Mouse (Mus musculus) forebrain, embryonic 15.5 days (tissue): ENCODE data around the gene Bcl2l1. TPM values are rescaled to one million over a fixed set of nuclear protein-coding genes. Genes with fewer than 3 reads are reported as not detected.

Source experiments
- ATAC-seq: fragments of 200-750 bp; cut with Nextera tagmentation; replicated peaks from 2 replicates; pipeline ENCODE4 v1.8.0; 2017; ENCODE audit warnings: mild to moderate bottlenecking, moderate TSS enrichment, moderate library complexity
- H3K27ac ChIP-seq: fragments of 300-500 bp; sonication (generic); replicated peaks from 2 replicates; pipeline ENCODE4 v1.5.1; 2015; ENCODE audit warnings: mild to moderate bottlenecking, inconsistent platforms
- H3K27me3 ChIP-seq: fragments of 300-500 bp; sonication (generic); 2 replicates; pipeline ENCODE4 v1.6.1; 2015; ENCODE audit warnings: inconsistent platforms
- H3K36me3 ChIP-seq: fragments of 300-500 bp; sonication (generic); 2 replicates; pipeline ENCODE4 v1.6.1; 2015; ENCODE audit warnings: mild to moderate bottlenecking, inconsistent platforms
- H3K4me1 ChIP-seq: fragments of 300-500 bp; sonication (generic); 2 replicates; pipeline ENCODE4 v1.6.1; 2015; ENCODE audit warnings: inconsistent platforms
- H3K4me2 ChIP-seq: fragments of 300-500 bp; sonication (generic); replicated peaks from 2 replicates; pipeline ENCODE4 v1.6.1; 2015; ENCODE audit warnings: mild to moderate bottlenecking, inconsistent platforms
- H3K4me3 ChIP-seq: fragments of 300-500 bp; sonication (generic); 2 replicates; pipeline ENCODE4 v1.5.1; 2015; ENCODE audit warnings: mild to moderate bottlenecking, inconsistent platforms
- H3K9ac ChIP-seq: fragments of 300-500 bp; sonication (generic); replicated peaks from 2 replicates; pipeline ENCODE4 v1.6.1; 2015; ENCODE audit warnings: mild to moderate bottlenecking, inconsistent platforms
- H3K9me3 ChIP-seq: fragments of 300-500 bp; sonication (generic); 2 replicates; pipeline ENCODE4 v1.6.1; 2016; ENCODE audit warnings: inconsistent platforms
- WGBS: fragments of 180-500 bp; shearing (Covaris S2); methylation state at CpG from one replicate; pipeline ENCODE4 v1.1.7; 2015; ENCODE audit warnings: mixed read lengths; 5-methylcytosine and 5-hydroxymethylcytosine counted together
- polyA plus RNA-seq: library from polyadenylated mRNA; unstranded; fragments of >200 nt; fragmentation: Nextera tagmentation; extraction: Ambion mirVana; gene quantifications from 2 replicates; pipeline ENCODE4 v1.2.1, GENCODE M21; 2015

Bcl2l1 gene
- polyA plus RNA-seq, 1 experiment from 2014 or later = 183 TPM

DNA sequence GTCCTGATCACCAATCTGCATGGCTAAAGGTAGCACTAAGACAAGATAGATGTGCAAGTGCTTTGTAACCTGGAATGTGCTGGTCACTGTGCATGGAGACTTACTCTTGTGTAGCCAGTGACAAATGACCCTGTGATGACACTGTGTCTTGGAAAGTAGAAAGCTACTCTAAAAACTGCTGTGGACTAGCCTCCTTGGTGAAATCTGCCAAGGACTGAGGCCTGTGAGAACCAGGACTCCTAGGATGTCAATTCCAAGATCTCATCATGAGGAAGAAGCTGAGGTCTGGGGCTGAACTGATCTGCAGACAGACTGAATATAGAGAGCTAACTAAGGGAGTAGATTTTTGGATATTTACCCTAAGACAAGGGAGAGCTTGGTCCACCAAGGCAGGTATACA lies 10.0 kb downstream of the Bcl2l1 start:
- H3K9ac ChIP-seq = no peak overlapping the region
- H3K27me3 ChIP-seq = no peaks in the 10 kb centered on the region
- no peak for ATAC-seq
- peaks cover 74% of the 10 kb centered on the region for H3K4me1 ChIP-seq
- H3K9me3 ChIP-seq = no peaks in the 10 kb centered on the region
- H3K27ac ChIP-seq = no peak overlapping the region
- peaks cover 7% of the 10 kb centered on the region for H3K36me3 ChIP-seq
- no peak overlapping the region for H3K4me2 ChIP-seq
- no peak overlapping the region for H3K4me3 ChIP-seq

DNA sequence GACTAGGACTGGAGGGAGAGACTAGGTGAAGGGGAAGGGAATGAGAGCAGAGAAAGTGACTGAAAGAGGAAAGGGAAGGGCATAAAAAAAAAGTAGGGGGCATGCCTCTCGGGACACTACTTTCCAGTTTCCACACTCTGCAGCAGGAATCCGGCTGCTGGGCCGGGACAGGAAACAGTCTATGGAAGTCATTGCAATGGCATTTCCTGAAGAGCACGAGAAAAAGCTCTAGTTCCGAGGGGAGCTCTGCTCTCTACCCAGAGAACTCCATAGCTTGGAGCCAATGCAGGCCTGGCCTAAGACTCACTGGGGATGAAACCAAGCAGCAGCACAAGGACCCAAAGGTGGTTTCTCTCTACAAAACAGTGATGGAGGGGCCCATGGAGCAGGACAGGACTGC lies 10.5 kb downstream of the Bcl2l1 start:
- peaks cover 72% of the 10 kb centered on the region for H3K4me1 ChIP-seq
- H3K27ac ChIP-seq = peak overlapping the region; percentile 68
- no peak overlapping the region for H3K4me3 ChIP-seq
- H3K4me2 ChIP-seq = no peak overlapping the region
- no peaks in the 10 kb centered on the region for H3K27me3 ChIP-seq
- H3K9ac ChIP-seq = no peak overlapping the region
- 78% methylated on average over 5 of the region's 5 CpGs for WGBS
- ATAC-seq = no peak
- H3K36me3 ChIP-seq = peaks cover 7% of the 10 kb centered on the region
- H3K9me3 ChIP-seq = no peaks in the 10 kb centered on the region

DNA sequence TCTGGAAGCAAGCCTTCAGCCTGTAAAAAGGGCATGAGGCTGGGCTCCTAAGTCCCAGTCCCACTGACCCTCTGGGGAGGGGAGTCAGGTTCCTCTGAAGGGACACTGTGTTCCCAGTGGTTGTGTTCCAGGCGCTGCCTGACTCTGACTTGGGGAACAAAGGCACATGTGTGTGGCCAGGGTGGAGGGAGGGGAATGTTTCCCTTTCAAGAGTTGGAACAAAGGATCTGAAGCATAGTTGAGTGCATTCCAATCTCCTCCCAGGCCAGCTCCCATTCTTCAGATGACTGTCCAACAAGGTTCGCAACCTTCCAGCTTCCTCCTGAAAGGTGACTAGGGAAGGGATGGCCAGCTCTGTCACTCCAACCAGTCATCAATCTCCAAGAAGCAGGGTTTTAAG lies 11.2 kb downstream of the Bcl2l1 start:
- Histone ChIP-seq H3K27ac (peak overlapping the region; percentile 68), H3K27me3 (no peaks in the 10 kb centered on the region), H3K9me3 (no peaks in the 10 kb centered on the region), H3K9ac (no peak overlapping the region), H3K4me1 (peaks cover 66% of the 10 kb centered on the region), H3K4me2 (no peak overlapping the region), H3K4me3 (no peak overlapping the region), H3K36me3 (peaks cover 7% of the 10 kb centered on the region)
- no peak for ATAC-seq
- 15% methylated on average over 2 of the region's 2 CpGs for WGBS

DNA sequence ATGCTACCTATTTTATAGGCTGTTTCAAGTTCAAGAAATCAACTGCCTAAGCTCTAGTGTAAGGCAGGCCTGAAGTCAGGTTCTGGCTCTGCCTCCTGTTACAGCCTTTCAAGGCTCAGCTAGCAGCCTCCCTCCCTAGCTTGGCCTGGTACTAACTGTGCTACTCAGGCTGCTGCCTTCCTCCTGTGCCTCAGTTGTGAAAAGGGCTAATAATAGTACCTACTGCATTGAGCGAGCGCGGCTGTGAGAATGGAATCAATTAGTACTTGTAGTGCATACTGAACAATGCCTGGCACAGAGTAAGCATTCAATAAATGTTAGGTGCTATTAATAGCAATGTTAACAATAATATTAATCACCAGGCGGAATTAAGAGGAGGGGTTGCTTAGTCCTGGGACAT lies 11.6 kb downstream of the Bcl2l1 start:
- H3K4me3 ChIP-seq = no peak overlapping the region
- ATAC-seq = peak; percentile 30; the same call in 1 of the 2 replicates
- peak overlapping the region; percentile 68 for H3K27ac ChIP-seq
- H3K4me2 ChIP-seq = no peak overlapping the region
- H3K9ac ChIP-seq = no peak overlapping the region
- H3K36me3 ChIP-seq = peaks cover 7% of the 10 kb centered on the region
- no peaks in the 10 kb centered on the region for H3K9me3 ChIP-seq
- H3K4me1 ChIP-seq = peaks cover 62% of the 10 kb centered on the region
- WGBS = 32% methylated on average over 4 of the region's 4 CpGs
- H3K27me3 ChIP-seq = no peaks in the 10 kb centered on the region

DNA sequence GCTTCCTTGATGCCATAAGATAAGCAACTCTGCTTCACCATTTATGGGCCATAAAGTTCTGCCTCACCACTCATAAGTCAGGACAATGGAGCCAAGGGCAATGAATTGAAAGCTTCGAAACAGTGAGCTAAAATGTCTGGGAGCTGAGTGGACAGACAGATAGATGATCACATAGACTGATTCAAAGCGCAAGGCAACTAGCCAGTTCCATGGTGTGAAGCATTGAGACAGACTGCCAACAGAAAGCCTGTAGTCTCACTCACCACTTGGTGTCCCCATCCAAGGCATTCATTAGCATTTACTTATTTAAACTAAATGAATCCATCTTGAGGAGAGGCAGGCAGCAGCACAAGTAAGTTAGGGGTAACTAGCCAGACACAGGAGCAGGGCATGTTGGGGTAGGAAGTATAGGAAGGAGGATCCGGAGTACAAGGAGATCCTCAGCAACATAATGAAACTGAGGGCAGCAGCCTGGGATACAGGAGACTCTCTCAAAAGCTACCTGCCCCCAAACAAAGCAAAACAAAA lies 12.4 kb downstream of the Bcl2l1 start:
- no peaks in the 10 kb centered on the region for H3K27me3 ChIP-seq
- no peak overlapping the region for H3K9ac ChIP-seq
- no peak overlapping the region for H3K4me3 ChIP-seq
- H3K9me3 ChIP-seq = no peaks in the 10 kb centered on the region
- WGBS = 97% methylated on average over 3 of the region's 3 CpGs
- peaks cover 55% of the 10 kb centered on the region for H3K4me1 ChIP-seq
- H3K27ac ChIP-seq = no peak overlapping the region
- H3K36me3 ChIP-seq = peaks cover 7% of the 10 kb centered on the region
- ATAC-seq = no peak
- H3K4me2 ChIP-seq = no peak overlapping the region

DNA sequence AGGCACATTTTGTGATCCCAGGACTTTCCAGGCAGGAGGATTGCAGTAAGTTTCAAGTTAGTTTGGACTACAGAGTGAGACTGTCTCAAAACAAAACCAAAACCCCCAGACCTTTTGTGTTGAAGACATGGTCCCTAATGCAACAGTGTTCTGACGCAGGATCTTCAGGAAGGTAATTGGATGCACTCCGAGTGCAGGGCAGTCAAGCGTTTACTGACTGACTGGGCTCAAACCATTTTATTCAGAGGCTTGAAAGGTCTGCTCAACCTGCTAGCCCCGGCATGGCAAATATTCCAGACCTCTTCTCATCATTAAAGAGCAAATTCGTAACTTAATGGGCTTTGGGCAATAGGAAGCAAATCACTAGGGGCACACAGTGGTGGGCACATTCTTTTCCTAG lies 12.8 kb downstream of the Bcl2l1 start:
- Histone ChIP-seq H3K27me3 (no peaks in the 10 kb centered on the region), H3K36me3 (peaks cover 7% of the 10 kb centered on the region), H3K4me3 (no peak overlapping the region), H3K4me1 (peaks cover 50% of the 10 kb centered on the region), H3K27ac (no peak overlapping the region), H3K9me3 (no peaks in the 10 kb centered on the region), H3K9ac (no peak overlapping the region), H3K4me2 (no peak overlapping the region)
- WGBS = 39% methylated on average over 5 of the region's 5 CpGs
- ATAC-seq = no peak

DNA sequence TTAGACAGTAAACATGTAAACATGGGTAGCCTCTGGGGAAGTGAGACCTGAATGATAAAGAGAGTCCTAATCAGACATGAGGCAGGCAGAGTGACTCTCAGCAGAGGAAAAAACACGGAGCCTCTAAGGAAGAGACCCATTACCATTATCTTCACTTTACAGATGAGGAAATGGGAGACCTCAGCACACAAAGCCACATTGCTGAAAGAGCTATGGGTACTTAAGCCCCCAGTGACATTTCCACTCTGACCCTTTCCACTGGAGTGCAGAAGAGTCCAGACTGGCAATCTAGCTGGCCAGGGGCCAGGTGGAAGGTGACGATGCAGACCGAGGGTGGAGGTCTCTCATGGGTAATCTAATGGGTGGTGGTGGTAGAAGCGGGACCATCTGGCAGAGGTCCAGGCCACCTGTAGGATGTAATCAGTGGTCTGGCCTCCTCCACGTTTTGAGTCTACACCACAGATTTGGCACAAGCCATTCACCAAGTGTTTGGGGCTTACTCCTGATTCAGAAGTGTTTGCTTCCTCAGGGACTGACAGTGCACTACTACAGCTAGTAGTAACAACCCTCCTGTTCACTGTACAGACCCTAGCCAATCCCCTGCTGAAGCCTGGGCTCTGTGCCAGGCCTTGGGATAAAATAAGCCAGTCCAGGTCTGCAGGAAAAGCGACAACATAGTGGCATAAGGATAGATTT lies 13.8 kb downstream of the Bcl2l1 start:
- Histone ChIP-seq H3K9ac (no peak overlapping the region), H3K27me3 (no peaks in the 10 kb centered on the region), H3K4me3 (no peak overlapping the region), H3K27ac (peak overlapping the region; percentile 32), H3K4me1 (peaks cover 47% of the 10 kb centered on the region), H3K9me3 (no peaks in the 10 kb centered on the region), H3K36me3 (peaks cover 7% of the 10 kb centered on the region), H3K4me2 (no peak overlapping the region)
- 31% methylated on average over 6 of the region's 6 CpGs for WGBS
- ATAC-seq = peak; percentile 78

DNA sequence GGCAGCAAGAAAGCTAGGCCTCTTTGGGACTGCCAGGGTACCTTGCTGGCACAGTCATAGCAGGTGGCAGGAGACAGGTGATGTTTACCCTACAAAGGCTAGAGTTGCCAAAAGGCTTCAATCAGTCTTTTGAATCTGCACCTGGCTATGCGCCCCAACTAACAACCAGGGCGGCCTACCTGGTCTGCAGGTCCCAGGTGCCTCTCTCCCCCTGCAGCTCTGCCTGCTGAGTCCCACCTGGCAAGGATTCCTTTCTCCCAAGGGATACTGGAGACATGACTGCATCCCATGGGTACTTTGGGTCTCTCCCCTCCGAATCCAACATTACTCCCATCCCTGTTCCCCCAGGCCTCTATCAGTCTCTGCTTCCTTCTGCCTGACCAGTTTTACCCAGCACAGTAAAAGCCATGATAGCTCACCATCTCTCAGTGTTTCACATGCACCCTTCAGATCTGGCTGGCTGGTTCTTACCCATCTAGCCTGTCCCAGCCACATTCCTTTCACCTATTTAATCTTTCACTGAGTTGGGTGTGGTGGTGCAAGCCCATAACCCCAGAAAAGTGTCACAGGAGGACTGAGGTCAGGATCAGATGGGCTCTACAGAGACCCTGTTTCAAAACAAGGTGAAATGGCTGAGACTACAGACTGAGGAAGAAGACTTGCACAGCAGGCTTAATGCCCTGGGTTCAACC lies 14.7 kb downstream of the Bcl2l1 start:
- 84% methylated on average over 3 of the region's 3 CpGs for WGBS
- Histone ChIP-seq H3K4me1 (peaks cover 47% of the 10 kb centered on the region), H3K27ac (no peak overlapping the region)

DNA sequence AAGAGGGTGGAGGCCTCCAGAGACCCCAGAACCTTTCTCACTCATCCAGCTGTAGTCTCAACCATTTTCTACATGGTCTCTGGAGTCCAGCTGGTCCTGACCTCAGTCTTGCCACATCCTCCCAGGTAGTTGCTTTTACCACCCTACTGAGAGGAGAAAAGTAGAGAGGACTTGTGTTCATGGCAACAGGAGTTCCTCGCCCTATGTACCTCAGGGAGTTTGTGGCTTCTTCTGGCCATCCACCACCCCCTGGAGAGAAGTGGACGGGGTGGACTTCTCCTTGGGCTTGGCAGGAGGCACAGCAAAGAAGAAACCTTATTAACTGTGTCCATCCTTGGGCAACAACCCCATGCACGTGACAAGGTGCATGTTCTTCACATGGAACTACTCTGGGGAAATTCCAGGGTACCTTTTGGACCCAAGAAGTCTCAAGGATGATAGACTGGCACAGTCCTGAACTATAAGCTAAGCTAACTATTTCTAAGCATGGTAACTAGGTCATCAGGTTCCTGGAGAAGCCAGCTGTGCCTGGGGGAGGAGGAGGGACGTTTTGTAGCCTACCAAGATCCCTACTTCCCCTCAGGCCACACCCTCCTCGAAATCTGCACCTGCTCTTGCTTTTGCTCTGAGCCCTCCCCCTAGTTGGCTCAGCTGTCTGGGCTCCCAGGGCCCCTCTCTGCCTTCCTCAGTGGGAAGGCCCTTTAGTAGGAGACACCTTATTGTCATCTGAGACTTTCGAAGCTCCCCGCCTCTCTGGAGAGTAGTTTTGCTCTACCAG lies 15.5 kb downstream of the Bcl2l1 start:
- Histone ChIP-seq H3K4me3 (no peak overlapping the region), H3K9me3 (no peaks in the 10 kb centered on the region), H3K4me1 (peaks cover 42% of the 10 kb centered on the region), H3K27ac (no peak overlapping the region), H3K27me3 (no peaks in the 10 kb centered on the region), H3K4me2 (no peak overlapping the region), H3K36me3 (peaks cover 7% of the 10 kb centered on the region), H3K9ac (no peak overlapping the region)
- no peak for ATAC-seq
- 74% methylated on average over 7 of the region's 7 CpGs for WGBS

More for the DNA sequence above, 14.7 kb downstream of the Bcl2l1 start:
- H3K4me2 ChIP-seq = no peak overlapping the region
- H3K36me3 ChIP-seq = peaks cover 7% of the 10 kb centered on the region
- H3K9ac ChIP-seq = no peak overlapping the region
- no peaks in the 10 kb centered on the region for H3K9me3 ChIP-seq
- ATAC-seq = no peak
- no peak overlapping the region for H3K4me3 ChIP-seq
- H3K27me3 ChIP-seq = no peaks in the 10 kb centered on the region

DNA sequence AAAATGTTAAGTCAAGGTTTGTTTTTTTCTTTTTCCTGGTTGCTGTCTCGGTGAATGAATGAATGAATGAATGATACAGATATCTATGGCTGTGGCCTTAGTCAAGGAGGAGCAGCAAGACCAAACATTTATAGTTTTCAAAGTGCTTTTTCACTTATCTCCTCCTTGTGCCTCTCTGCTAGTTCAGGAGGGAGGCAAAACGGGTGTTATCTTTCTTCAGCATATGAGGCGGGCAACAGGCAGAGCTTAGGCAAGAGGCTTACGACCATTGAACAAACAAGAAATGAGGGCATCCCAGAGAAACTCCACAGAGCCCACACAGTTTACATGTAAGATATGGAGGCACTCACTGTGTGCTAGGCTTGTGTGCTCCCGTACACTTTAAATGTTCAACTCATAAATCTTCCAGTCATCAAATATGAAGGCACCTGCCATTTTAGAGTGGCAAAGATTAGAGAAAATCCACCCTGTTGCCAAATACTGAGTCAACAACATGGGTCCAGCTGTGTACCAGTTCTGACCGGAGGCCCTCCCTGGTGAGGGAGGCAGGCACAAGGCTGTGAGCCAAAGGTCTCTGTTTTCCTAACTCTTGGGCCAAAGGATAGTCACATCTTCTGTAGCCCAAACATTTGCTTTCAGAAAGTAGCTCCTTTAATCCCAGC lies 17.2 kb downstream of the Bcl2l1 start:
- WGBS = 92% methylated on average over 6 of the region's 6 CpGs
- Histone ChIP-seq H3K27ac (no peak overlapping the region), H3K27me3 (no peaks in the 10 kb centered on the region)

DNA sequence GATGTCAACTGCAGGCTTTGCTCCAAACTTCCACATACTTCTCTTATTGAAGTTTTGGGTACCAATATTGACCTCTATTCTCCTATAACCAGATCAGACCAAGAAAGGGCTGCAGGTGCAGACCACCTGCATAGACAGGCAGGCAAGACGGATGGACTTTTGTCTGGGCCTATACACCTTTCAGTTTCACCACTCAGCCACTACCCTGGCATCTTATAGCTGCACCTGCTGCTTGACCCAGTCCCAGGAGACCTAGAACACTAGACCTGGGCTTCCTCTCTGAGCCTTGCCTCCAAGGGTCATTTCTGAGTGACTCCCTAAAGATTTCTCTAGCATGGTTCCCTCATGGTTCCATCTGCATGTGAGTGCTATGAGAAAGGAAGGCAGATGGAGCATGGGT lies 18.3 kb downstream of the Bcl2l1 start:
- H3K4me3 ChIP-seq = no peak overlapping the region
- H3K9ac ChIP-seq = no peak overlapping the region
- no peak overlapping the region for H3K4me2 ChIP-seq
- no peak overlapping the region for H3K27ac ChIP-seq
- 92% methylated on average over 1 of the region's 1 CpGs for WGBS
- no peaks in the 10 kb centered on the region for H3K36me3 ChIP-seq
- H3K9me3 ChIP-seq = no peaks in the 10 kb centered on the region
- no peaks in the 10 kb centered on the region for H3K27me3 ChIP-seq
- peaks cover 19% of the 10 kb centered on the region for H3K4me1 ChIP-seq
- no peak for ATAC-seq

More for the DNA sequence above, 17.2 kb downstream of the Bcl2l1 start:
- no peak overlapping the region for H3K4me2 ChIP-seq
- no peak overlapping the region for H3K9ac ChIP-seq
- H3K36me3 ChIP-seq = peaks cover 5% of the 10 kb centered on the region
- no peak for ATAC-seq
- no peak overlapping the region for H3K4me3 ChIP-seq
- no peaks in the 10 kb centered on the region for H3K9me3 ChIP-seq
- peaks cover 27% of the 10 kb centered on the region for H3K4me1 ChIP-seq
